Mouse (Mus musculus): ENCODE measurements around the gene Icosl. TPM values are rescaled to one million over a fixed set of nuclear protein-coding genes. Genes with fewer than 3 reads are reported as not detected.
"Not testable (repeated sequence)": the region's sequence is repeated elsewhere in the genome, so short reads cannot be mapped to it uniquely, and the experiment has no call there.

Gene Icosl
- polyA plus RNA-seq (2016; fragmentation: Nextera tagmentation; extraction: Ambion mirVana): 1.4 and 2.1 TPM in 2 replicates

- WGBS: under 1% methylated on average over 66 of the region's 66 CpGs
- no peaks in the 10 kb centered on the region for H3K9me3 ChIP-seq
- no peaks in the 10 kb centered on the region for H3K36me3 ChIP-seq
- H3K4me3 ChIP-seq: peak within 1 kb of the TSS; percentile 75
- DNase-seq (ENCODE audit: low spot score): peak; percentile 84
- peak within 1 kb of the TSS; percentile 78 for H3K27ac ChIP-seq
- H3K4me1 ChIP-seq: peaks cover 18% of the 10 kb centered on the region
- H3K27me3 ChIP-seq (ENCODE audit: insufficient read depth, poor library complexity, severe bottlenecking): peaks cover 38% of the 10 kb centered on the region
Observed at GRCm38 (mm10) chr10:78069101-78070011, at the start of gene Icosl. Gene Icosl, plus strand, starts transcription at chr10:78069302.

- DNase-seq (ENCODE audit: low spot score); H3K4me1 ChIP-seq; H3K4me3 ChIP-seq; H3K36me3 ChIP-seq; H3K27ac ChIP-seq; H3K27me3 ChIP-seq (ENCODE audit: insufficient read depth, poor library complexity, severe bottlenecking); H3K9me3 ChIP-seq: not testable (repeated sequence)
- WGBS: 95% methylated on average over 7 of the region's 11 CpGs
Observed at GRCm38 (mm10) chr10:78019984-78020383, 49.1 kb upstream of the Icosl start.

GRCm38 (mm10) chr10:78025453-78025852 lies 43.6 kb upstream of the Icosl start:
- H3K36me3 ChIP-seq; H3K4me3 ChIP-seq; H3K9me3 ChIP-seq; H3K4me1 ChIP-seq; DNase-seq (ENCODE audit: low spot score); H3K27ac ChIP-seq; H3K27me3 ChIP-seq (ENCODE audit: insufficient read depth, poor library complexity, severe bottlenecking): not testable (repeated sequence)
- WGBS: 76% methylated on average over 6 of the region's 8 CpGs

GRCm38 (mm10) chr10:78028129-78028528 lies 41.0 kb upstream of the Icosl start:
- Histone ChIP-seq H3K4me1 (no peaks in the 10 kb centered on the region), H3K9me3 (no peaks in the 10 kb centered on the region), H3K27me3 (ENCODE audit: insufficient read depth, poor library complexity, severe bottlenecking) (peaks cover 3% of the 10 kb centered on the region; the same call in 1 of the 2 replicates), H3K36me3 (no peaks in the 10 kb centered on the region), H3K4me3 (no peak overlapping the region), H3K27ac (no peak overlapping the region)
- whole genome bisulfite sequencing: 6% methylated on average over 5 of the region's 5 CpGs
- peak; percentile 86 for DNase-seq (ENCODE audit: low spot score)

GRCm38 (mm10) chr10:78029080-78029479 lies 40.0 kb upstream of the Icosl start:
- Histone ChIP-seq H3K27ac (no peak overlapping the region), H3K27me3 (ENCODE audit: insufficient read depth, poor library complexity, severe bottlenecking) (peaks cover 3% of the 10 kb centered on the region; the same call in 1 of the 2 replicates), H3K36me3 (no peaks in the 10 kb centered on the region), H3K9me3 (no peaks in the 10 kb centered on the region), H3K4me1 (no peaks in the 10 kb centered on the region), H3K4me3 (no peak overlapping the region)
- 91% methylated on average over 1 of the region's 1 CpGs for WGBS
- no peak for DNase-seq (ENCODE audit: low spot score)

GRCm38 (mm10) chr10:78031987-78032386 lies 37.1 kb upstream of the Icosl start:
- H3K27ac ChIP-seq: no peak overlapping the region
- H3K9me3 ChIP-seq: no peaks in the 10 kb centered on the region
- H3K27me3 ChIP-seq (ENCODE audit: insufficient read depth, poor library complexity, severe bottlenecking): peaks cover 6% of the 10 kb centered on the region; the same call in 1 of the 2 replicates
- H3K4me3 ChIP-seq: no peak overlapping the region
- 73% methylated on average over 2 of the region's 2 CpGs for WGBS
- DNase-seq (ENCODE audit: low spot score): no peak
- H3K4me1 ChIP-seq: no peaks in the 10 kb centered on the region
- no peaks in the 10 kb centered on the region for H3K36me3 ChIP-seq

- H3K9me3 ChIP-seq: no peaks in the 10 kb centered on the region
- no peak overlapping the region for H3K4me3 ChIP-seq
- DNase-seq (ENCODE audit: low spot score): no peak
- WGBS: 79% methylated on average over 4 of the region's 4 CpGs
- H3K4me1 ChIP-seq: peaks cover 2% of the 10 kb centered on the region; the same call in 1 of the 2 replicates
- peaks cover 17% of the 10 kb centered on the region for H3K27me3 ChIP-seq (ENCODE audit: insufficient read depth, poor library complexity, severe bottlenecking)
- H3K36me3 ChIP-seq: no peaks in the 10 kb centered on the region
- no peak overlapping the region for H3K27ac ChIP-seq
Observed at GRCm38 (mm10) chr10:78037139-78037538, 32.0 kb upstream of the Icosl start.

GRCm38 (mm10) chr10:78041647-78042046 lies 27.5 kb upstream of the Icosl start, which contains the start of gene Dnmt3l:
Gene Dnmt3l, plus strand, starts transcription at chr10:78041947.
- no peaks in the 10 kb centered on the region for H3K36me3 ChIP-seq
- peaks cover 43% of the 10 kb centered on the region for H3K27me3 ChIP-seq (ENCODE audit: insufficient read depth, poor library complexity, severe bottlenecking)
- no peak within 1 kb of the TSS for H3K4me3 ChIP-seq
- no peaks in the 10 kb centered on the region for H3K9me3 ChIP-seq
- WGBS: 88% methylated on average over 5 of the region's 5 CpGs
- no peak for DNase-seq (ENCODE audit: low spot score)
- no peak within 1 kb of the TSS for H3K27ac ChIP-seq
- H3K4me1 ChIP-seq: peaks cover 14% of the 10 kb centered on the region; the same call in 1 of the 2 replicates

- no peaks in the 10 kb centered on the region for H3K9me3 ChIP-seq
- peaks cover 43% of the 10 kb centered on the region for H3K27me3 ChIP-seq (ENCODE audit: insufficient read depth, poor library complexity, severe bottlenecking)
- no peak overlapping the region for H3K4me3 ChIP-seq
- no peak overlapping the region for H3K27ac ChIP-seq
- 70% methylated on average over 7 of the region's 7 CpGs for WGBS
- no peaks in the 10 kb centered on the region for H3K36me3 ChIP-seq
- peaks cover 14% of the 10 kb centered on the region; the same call in 1 of the 2 replicates for H3K4me1 ChIP-seq
- no peak for DNase-seq (ENCODE audit: low spot score)
Observed at GRCm38 (mm10) chr10:78042096-78042495, 27.0 kb upstream of the Icosl start.

GRCm38 (mm10) chr10:78042697-78043405 lies 26.3 kb upstream of the Icosl start:
- no peak overlapping the region for H3K27ac ChIP-seq
- WGBS: 55% methylated on average over 14 of the region's 14 CpGs
- H3K36me3 ChIP-seq: no peaks in the 10 kb centered on the region
- DNase-seq (ENCODE audit: low spot score): no peak
- H3K27me3 ChIP-seq (ENCODE audit: insufficient read depth, poor library complexity, severe bottlenecking): peaks cover 43% of the 10 kb centered on the region
- H3K4me3 ChIP-seq: peak overlapping the region; percentile 46
- peaks cover 14% of the 10 kb centered on the region; the same call in 1 of the 2 replicates for H3K4me1 ChIP-seq
- no peaks in the 10 kb centered on the region for H3K9me3 ChIP-seq

GRCm38 (mm10) chr10:78043406-78043836 lies 25.7 kb upstream of the Icosl start, which contains the start of gene Aire:
Gene Aire, minus strand, starts transcription at chr10:78043610.
- H3K9me3 ChIP-seq: no peaks in the 10 kb centered on the region
- H3K27me3 ChIP-seq (ENCODE audit: insufficient read depth, poor library complexity, severe bottlenecking): peaks cover 43% of the 10 kb centered on the region
- peaks cover 14% of the 10 kb centered on the region; the same call in 1 of the 2 replicates for H3K4me1 ChIP-seq
- H3K27ac ChIP-seq: no peak within 1 kb of the TSS
- peak within 1 kb of the TSS; percentile 46 for H3K4me3 ChIP-seq
- WGBS: 4% methylated on average over 27 of the region's 27 CpGs
- no peaks in the 10 kb centered on the region for H3K36me3 ChIP-seq
- DNase-seq (ENCODE audit: low spot score): no peak

GRCm38 (mm10) chr10:78044531-78044930 lies 24.6 kb upstream of the Icosl start:
- Histone ChIP-seq H3K27ac (no peak overlapping the region), H3K4me1 (peaks cover 14% of the 10 kb centered on the region; the same call in 1 of the 2 replicates), H3K27me3 (ENCODE audit: insufficient read depth, poor library complexity, severe bottlenecking) (peaks cover 43% of the 10 kb centered on the region), H3K4me3 (no peak overlapping the region), H3K9me3 (no peaks in the 10 kb centered on the region), H3K36me3 (no peaks in the 10 kb centered on the region)
- WGBS: 71% methylated on average over 1 of the region's 1 CpGs
- DNase-seq (ENCODE audit: low spot score): no peak

GRCm38 (mm10) chr10:78046388-78046787 lies 22.7 kb upstream of the Icosl start:
- no peaks in the 10 kb centered on the region for H3K36me3 ChIP-seq

More at GRCm38 (mm10) chr10:78046388-78046787, 22.7 kb upstream of the Icosl start:
- H3K9me3 ChIP-seq: no peaks in the 10 kb centered on the region
- no peak for DNase-seq (ENCODE audit: low spot score)
- peaks cover 35% of the 10 kb centered on the region for H3K27me3 ChIP-seq (ENCODE audit: insufficient read depth, poor library complexity, severe bottlenecking)
- no peak overlapping the region for H3K27ac ChIP-seq
- H3K4me3 ChIP-seq: no peak overlapping the region
- peaks cover 14% of the 10 kb centered on the region; the same call in 1 of the 2 replicates for H3K4me1 ChIP-seq
- WGBS: 78% methylated on average over 4 of the region's 4 CpGs
